Mouse (Mus musculus): Measurements from ENCODE around the gene Moap1.

Gene Moap1

DNA sequence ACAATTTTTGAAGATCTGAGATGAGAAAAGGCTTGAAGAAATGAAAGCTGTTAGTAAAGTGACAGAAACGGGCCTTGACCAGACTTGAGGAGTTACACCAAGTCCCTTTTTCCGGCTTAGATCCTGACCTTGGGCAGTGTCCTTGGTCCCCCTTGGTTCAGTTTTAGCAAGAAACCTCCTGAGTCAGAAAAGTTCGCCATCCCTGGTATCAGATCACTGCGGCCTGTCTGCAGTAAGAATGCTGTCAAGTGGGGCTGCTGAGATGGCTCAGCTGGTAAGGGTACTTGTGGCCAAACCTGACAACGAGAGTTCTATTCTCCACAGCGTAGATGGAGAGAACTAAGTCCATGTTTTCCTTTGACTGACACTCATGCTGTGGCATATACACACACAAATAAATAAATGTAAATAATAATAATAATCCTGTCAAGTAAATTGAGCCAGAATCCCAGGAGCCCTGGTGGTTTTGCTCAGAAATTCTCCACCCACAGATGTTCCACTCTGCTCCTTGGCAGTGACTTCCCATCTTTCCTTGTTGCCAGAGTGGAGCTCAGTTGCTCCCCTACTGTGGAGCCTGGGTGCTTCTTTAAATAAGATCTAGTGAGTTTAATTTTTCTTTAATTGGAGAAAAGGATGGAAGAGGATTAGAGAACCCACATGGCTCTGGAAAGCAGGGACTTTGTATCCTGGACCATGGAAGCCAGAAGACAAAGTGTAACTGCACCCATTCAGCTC, 37.4 kb downstream of the Moap1 start:
- DNase-seq (ENCODE audit: low read depth, low spot score) = no peak

DNA sequence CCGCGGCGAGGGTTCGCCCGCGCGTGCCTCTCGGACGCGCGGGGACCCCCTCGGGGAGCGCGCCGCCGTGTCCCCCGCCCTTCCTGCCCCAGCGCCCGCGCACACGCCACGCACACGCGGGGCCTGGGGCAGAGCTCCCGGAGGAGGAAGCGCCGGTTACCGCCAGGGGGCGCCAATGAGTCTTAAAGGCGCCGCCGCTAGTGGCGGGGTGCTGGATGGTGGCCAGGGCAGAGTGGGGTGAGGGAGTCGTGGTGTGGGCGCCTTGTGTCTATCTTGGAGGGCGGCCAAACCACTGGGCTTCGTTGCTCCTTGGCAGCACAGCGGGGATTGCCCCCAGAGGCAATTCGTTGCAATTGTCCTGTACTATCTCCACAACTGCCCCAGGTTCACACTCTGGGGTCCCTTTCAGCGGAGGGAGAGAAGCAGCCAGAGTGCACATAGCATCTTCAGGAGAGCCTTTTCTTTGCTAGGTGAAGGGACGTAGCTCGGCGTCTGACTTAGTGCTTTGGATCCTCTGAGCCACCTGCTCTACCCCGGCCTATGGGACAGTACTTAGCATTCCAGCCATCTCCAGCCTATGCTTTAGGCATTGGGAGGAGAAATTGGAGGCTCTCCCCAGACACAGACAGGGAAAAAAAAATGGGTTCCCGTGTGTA, 38.1 kb downstream of the Moap1 start:
- peak; percentile 62 for DNase-seq (ENCODE audit: low read depth, low spot score)

DNA sequence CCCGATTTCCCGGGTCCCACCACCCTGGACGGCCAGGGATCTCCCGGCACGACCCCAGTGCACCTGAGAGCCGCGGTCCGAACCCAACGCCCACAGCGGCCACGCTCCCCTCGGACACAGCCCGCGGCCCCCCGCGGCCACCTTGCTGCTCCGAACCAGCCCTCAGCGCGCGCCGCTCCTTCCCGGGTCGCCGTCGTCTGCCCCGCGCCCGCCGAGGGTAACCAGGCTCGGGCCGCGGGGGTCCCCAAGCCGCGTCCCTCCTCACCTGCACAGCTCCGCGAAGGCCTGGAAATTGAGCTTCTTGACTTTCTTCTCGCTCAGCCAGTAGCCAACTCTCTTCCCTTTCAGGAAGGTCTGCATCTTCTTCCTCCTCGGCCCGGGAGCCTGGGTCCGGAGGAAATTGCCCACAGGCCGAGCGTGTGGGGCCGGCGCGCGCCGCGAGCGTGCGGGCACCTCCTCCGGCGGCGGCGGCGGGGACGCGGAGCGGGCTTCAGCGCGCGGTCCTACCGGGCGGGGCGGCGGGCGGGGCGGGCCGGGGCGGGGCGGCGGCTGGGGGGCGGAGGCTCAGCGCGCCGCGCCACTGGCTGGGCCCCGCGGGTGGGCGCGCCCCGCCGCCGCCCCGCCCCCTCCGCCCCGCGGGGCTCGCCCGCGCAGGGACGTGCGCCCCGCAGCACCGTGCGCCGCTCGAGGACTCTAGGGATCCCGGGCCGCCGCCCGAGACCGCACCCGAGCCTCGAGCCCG, 38.8 kb downstream of the Moap1 start, which contains the start of gene Itpk1:
Gene Itpk1, minus strand, starts transcription at position 474 of the 742 bp plus-strand sequence.
- peak; percentile 54 for DNase-seq (ENCODE audit: low read depth, low spot score)

DNA sequence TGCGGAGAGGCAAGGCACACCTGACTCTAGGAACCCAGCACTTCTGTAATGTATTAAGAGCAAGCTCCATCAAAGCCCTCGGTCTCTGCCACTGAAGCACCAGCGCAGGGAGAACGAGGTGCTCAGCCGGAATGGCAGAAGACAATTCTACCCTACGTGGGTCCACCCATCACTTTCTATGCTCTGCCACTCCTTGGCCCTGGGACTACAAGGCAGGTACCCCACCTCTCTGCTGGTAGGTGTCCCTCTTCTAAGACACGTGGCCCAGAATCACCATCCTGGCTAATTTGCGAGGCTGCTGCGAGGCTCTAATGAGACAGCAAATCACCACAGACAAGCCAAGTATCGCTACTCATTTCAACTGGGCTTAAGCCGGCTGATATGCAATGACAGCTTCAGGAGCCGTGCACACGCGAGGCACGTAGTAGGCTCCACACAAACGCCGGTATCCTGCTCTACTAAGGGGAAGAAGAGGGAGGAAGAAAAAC, 39.5 kb downstream of the Moap1 start:
- no peak for DNase-seq (ENCODE audit: low read depth, low spot score)

DNA sequence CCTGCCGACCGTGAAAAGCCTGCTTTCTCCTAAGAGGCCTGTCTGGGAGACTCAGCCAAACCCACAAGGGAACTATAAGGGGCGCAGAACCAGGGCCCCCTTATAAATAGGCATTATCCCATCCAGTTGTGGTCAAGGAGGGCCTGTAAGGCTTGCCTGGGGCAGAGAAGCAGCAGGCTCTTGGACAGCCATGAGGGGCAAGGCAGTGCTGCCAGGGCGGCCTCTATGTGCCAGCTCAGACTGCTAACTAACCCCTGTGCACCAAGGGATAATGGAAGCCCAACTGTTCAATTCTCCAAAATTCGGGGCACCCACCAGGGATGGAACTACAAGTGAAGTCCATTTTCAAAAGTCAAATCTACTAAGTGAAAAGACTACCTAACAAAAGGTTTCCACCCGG, 40.0 kb downstream of the Moap1 start:
- no peak for DNase-seq (ENCODE audit: low read depth, low spot score)

DNA sequence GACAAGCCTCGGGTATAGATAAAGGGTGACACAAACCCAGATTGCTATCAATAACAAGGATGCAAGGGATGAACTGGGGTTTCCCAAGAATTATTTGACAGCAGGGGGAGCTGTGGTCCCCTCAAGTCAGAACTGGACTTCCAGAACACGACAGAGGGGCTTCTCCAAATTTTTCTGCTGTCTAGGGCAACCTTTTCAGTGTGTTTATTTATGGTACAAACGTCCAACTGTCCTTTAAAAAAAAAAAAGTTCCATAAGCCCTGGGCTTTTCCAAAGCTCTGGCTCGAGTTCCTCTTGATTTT, 40.4 kb downstream of the Moap1 start:
- no peak for DNase-seq (ENCODE audit: low read depth, low spot score)

DNA sequence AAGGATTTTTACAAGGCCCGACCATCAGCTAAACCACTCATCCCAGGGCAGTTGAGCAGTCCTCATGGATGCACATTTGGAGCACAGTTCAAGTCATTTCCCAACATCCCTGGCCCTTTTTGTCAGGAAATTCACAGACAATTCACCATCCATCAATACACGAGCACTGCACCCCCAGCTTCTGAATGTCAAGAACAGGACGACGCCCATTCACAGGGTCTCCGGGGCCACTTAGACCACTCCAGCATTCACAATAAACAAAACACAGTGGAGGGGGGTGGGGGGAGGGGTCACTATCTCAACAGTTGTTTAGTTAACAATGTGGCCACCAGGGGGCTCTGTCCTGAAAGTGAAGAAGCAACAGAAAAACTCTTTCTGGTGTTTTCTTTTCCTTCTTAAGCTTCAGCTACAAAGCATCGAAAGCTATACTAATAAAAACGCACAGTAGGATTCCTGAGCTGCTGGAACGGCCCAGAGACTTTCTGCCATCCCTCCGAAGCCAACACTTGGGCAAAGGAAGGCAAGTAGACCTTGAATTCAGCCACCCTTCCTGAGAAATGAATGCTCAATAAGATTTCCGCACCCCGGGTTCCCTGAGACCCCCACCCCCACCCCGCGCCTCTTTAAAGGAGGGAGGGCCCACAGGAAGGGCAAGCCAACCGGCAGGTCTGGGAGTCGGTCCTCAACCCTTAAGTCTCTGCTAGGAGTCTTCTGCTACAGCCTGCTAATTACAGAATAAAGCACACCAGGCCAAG, 40.9 kb downstream of the Moap1 start:
- DNase-seq (ENCODE audit: low read depth, low spot score) = peak; percentile 71

DNA sequence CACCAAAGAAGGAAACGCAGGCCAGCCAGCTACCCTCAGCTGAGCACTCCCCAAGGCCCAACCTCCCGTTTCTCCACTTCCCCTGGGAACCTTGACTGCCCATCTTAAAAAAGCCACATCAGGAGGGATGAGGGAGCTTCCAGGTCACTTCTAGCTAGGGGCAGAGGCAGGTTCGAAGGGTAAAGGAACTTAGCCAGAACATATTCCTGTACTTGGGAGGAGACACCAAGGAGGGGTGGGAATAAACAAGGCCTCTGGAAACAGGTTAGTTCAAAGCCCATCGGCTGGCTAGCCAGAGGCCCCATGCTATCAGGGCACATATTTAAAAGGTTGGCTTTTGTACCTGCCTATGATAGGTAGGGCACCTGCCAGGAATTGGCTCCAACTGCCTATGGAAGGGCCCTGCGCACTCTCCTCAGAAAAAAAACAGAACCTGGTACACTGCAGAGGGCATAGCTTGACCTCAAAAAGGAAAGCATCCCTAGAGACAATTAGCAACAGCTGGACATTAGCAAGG, 41.7 kb downstream of the Moap1 start:
- no peak for DNase-seq (ENCODE audit: low read depth, low spot score)

DNA sequence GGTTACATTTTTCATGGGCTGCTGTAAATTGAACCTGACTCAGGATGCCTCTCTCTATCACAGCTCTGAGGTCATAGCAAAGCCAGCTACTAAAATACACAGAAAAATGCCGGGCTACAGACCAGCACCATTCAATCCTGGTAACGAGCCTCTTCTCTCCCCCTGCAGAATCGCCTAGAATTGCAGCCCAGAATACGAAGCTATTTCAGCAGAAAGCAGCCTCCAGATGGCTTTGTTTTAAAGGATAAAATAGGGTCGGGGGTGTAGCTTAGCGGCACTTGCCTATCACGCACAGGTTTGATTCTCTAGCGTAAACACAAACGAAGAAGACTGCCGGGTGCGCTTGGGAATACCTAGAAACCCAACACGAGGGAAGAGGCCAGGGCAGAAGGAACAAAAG, 43.0 kb downstream of the Moap1 start:
- no peak for DNase-seq (ENCODE audit: low read depth, low spot score)

DNA sequence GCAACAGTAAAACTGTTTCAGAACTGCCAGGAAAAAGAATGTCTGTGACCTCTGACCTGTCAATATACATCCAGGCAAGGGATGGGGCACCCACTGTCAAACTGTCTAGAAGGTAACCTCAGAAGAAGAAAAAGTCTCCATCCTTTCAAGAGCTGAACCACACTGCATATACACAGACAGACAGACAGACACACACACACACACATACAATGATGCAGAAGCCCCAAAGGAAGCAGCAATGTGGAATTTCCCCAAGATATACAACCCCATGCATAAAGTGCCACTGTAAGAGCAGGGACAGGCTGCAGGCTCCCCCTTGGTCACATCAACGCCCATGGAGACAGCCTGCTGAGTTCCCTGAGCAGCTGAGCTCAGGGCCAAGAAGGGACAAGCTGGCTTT, 44.3 kb downstream of the Moap1 start:
- no peak for DNase-seq (ENCODE audit: low read depth, low spot score)

DNA sequence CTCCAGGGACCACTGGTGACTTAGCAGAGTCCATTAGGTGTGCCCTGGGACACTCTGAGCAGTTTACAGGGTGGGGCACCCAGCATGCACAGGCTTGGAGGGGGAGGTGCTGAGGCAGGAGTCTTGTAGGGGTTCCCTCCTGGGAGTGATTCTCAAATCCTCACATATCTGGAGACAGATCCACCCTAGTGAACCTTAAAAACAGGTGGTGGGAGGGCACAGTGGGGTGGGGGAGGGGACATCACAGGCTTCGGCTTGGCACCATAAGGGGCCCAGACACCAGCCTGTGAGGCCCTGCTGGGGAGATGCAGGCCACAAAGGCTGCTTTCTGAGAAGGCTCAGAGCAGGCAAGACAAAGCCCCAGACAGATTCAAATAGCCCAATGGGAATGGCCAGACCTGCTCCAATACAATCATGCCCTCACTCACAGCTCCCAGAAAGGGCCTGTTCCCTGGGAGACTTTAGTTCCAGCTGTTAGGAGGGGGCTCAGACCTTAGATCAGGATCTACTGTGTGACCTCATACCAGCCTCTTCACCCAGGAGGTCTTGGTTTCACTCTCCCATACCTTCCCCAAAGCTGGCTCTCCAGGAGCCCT, 45.3 kb downstream of the Moap1 start:
- no peak for DNase-seq (ENCODE audit: low read depth, low spot score)

DNA sequence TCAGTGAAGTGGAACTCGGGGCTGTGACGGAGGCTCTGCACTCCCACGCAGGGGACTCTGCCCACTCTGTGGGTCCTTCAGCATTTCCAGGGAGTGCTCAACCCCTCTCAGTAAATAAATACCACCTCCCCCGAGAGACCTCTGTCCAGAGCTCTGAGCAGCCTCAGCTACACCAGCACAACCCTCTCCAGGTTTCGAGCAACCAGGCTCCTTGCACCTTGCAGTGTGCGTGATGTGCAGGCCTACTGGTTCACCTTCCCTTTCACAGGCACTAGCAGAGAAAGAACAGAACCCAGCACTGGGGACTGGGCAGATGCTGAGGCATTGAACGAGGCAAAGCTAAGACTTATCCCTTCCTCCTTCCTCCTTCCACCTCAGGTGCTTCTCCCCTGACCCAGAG, 46.1 kb downstream of the Moap1 start:
- DNase-seq (ENCODE audit: low read depth, low spot score) = no peak

DNA sequence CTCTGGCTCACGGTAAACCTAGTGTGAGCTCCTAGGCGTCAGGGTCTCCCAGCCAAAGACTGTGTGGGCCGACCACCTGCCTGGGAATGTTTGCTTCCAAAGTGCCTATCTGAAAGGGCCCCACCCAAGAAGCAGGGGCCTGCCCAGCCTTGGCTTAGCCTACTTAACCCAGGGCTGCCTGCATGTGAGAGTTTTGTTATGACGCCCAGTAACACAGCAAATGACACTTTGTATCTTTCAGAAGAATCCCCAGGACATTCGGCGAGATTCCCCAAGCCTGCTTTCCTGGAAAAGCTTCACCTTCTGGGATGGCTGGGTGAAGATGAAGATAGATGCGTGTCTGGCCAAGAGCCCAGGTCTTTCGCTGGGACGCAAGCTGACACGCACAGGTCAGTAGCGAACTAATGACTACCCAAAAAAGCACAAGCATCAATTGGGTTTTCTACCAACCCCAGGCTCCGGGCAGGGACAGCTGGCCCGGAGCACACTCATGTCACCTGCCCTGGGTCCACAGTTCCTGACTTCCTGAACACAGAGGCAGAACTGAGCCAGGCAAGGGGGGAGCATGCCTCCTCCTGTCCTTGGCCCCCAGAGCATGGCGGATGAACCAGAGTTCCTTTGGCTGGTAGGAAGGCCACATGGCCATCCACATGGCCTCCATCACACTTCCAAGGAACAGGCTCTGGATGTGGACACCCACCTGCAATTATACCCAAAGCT, 46.7 kb downstream of the Moap1 start:
- no peak for DNase-seq (ENCODE audit: low read depth, low spot score)

DNA sequence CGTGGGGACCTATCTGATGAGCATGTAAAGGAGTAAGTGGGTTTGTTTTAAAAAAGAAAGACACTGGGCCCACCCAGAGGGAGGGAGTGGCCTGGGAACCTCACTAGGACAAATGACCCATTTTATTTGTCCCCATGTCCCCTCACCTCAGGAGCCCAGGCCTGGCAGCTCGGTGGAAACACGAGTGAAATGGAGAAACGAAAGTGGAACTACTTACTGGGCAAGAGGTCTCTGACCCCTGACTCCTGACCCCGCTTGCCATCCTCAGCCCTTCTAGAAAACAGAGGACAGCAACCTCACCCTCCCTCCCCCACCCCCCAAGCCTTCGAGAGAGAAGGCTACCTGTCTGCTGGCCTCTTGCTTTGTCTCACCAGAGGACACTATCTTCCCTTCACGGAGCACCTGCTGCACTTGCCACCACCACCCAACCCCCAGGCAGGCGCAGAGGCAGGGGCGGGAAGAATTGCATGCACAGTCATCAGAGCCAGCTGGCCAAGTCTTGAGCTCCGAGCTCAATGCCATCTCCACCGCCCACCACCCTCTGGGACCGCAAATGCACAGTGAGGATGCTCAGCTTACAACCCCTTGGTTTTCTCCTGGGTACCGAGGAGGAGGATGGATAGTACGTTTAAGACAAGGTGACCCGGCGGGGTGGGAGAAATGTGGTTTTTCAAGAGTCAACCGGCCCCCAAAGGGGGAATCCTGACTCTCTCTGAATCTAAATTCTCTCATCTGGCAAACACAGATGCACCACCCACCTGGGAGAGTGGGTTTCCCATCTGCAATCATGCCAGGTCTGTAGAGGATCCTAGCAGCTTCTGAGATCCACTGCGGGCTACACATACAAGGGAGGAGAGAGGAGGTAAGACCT, 47.9 kb downstream of the Moap1 start:
- no peak for DNase-seq (ENCODE audit: low read depth, low spot score)

Measured in brain, embryonic 18.5 days (tissue).